Mouse (Mus musculus) cerebellum, postnatal 25 days (tissue): ENCODE results near the gene Negr1.

Experiments used
- DNase-seq, 2 experiments: peaks; one replicate each; pipeline ENCODE4 v3.0.0; 2021; ENCODE audit warnings: mixed read lengths in 2 of 2

Gene Negr1

DNA sequence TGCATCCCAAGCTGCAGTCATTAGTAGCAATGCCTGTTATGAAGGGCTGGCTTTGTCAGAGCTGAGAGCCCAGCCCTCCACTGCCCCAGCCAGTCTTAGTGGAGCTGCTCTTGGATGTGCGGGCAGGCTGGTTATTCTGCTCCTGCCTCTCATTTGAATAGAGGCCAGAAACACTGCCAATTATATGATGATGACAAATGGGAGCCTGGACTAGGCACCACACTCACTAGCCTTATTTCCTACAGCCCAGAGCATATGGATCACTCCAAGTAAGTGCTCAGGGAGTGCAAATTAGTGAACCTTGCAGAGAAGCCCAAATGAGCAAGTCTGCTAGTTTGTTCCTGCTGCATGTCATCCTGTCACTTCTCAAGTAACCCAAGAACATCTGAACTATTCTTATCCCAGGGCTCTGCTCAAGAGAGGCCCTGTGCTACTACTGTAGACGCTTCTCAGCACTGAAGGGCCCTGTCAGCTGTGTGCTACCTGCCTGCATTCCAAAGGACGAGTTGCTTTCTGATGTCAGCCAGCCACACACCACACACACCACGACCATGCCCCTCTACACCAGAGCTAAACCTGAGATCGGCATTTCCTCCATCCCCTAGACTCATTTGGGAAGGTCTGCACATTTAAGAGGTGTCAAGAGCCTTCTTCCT, 553.6 kb downstream of the Negr1 start:
- peak; percentile 72 to 74 for DNase-seq

DNA sequence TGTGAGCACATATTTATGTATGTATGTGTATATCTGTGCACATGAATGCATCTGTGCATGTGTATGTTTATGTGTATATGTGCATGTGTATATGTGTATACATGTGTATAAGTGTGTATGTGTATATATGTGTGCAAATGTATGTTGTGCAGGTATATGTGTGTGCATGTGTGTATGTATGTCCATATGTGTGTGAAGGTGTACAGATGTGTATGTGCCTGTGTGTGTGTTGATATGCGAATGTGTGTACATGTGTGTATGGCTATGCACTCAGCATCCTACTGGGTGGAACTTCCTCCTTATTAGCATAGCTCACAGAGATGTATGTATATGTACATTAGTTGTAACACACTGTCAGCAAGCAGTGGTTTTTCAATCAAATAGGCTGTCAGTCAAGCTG, 554.4 kb downstream of the Negr1 start:
- no peak for DNase-seq

DNA sequence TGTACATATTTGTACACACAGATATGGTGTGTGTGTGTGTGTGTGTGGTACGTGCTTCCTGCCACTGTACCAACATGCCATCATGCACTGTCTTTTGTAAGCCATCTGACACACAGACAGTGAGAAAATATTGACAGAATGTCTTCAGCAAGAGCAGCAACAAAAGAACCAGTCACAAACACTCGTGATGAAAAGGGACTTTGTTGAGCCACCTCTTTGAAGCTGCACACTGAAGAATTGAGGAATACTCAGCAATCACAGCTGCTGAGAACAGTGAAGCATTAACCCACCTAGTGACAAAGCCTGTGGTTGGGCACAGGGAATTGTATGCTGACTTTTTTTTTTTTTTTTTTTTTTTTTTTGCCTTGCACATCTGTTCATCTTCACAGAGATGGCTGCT, 558.3 kb downstream of the Negr1 start:
- no peak for DNase-seq

DNA sequence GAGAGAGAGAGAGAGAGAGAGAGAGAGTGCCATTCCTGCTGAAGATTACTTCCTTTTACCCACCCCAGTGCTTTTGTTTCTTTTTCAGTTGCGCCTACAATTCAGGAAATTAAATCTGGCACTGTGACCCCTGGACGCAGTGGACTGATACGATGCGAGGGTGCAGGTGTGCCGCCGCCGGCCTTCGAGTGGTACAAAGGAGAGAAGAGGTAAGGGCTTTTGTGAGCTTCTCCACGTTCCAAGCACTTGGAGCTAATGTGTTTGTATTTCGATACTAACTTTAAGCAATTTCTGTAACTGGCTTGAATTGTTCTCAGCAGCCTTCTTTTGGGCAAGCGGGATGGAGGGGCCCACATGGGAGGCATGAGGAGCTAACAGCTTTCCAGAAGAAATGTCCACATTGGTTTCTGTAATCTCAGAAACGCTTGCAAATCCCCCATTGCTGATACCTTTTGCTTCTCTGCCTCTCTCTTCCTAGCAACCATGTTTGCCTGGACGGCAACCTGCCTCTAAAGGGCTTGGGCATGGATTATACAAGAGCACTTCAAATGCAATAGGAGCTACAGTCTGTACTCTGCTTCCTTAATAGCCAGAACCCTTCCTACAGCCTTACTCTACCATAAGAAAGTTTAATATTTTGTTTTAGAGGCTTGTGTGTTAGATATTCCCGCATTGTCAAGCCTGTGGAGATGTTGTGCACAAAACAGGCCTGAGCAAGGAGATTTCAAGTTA, 584.7 kb downstream of the Negr1 start:
- DNase-seq: no peak

- DNase-seq: no peak
Observed at GRCm38 (mm10) chr3:157154902-157155301, 593.3 kb downstream of the Negr1 start.

GRCm38 (mm10) chr3:157155513-157155912, 593.9 kb downstream of the Negr1 start:
- DNase-seq: no peak

GRCm38 (mm10) chr3:157164840-157165595, 603.4 kb downstream of the Negr1 start:
- no peak for DNase-seq

GRCm38 (mm10) chr3:157181975-157182374, 620.4 kb downstream of the Negr1 start:
- no peak for DNase-seq

GRCm38 (mm10) chr3:157188939-157189725, 627.5 kb downstream of the Negr1 start:
- peak; percentile 25 to 51 for DNase-seq

DNA sequence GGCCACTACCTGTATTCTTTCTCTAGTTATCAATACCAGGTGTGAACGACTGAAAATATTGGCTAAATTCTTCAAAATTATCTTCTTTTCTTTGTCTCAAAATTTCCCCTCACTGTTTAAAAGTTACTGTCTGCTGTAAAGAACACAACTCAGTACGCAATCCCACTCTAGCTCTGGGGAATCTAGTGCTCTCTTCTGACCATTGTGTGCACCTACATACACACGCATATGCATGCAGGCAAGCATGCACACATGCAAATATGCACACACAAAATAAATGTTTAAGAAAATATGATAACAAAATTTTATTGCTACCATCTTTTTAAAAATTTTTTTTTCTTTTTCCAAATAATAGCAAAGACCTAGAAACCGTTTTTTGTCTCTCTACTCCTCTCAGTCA, 628.2 kb downstream of the Negr1 start:
- DNase-seq: no peak

GRCm38 (mm10) chr3:157190551-157190950, 629.0 kb downstream of the Negr1 start:
- no peak for DNase-seq

DNA sequence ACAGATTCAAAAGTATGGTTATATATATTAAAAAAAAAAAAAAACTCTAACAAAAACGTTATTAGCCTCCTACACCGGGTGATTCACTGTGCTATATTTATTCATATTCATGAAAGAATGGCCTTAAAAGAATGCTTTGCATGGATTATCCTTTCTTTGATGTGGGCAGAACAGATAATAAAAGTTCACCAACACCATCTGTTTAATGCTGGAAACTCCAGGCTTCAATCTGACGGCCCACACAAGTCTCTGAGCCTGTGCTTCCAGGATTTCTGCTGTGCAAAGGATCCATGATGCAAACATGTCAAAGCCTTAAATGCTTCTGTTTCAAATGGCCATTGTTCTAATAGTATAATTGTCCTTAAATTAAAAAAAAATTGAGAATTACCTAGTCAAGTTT, 630.4 kb downstream of the Negr1 start:
- DNase-seq: no peak

- no peak for DNase-seq
Observed at GRCm38 (mm10) chr3:157193141-157193540, 631.5 kb downstream of the Negr1 start.

- no peak for DNase-seq
Observed at GRCm38 (mm10) chr3:157198659-157199058, 637.1 kb downstream of the Negr1 start.

DNA sequence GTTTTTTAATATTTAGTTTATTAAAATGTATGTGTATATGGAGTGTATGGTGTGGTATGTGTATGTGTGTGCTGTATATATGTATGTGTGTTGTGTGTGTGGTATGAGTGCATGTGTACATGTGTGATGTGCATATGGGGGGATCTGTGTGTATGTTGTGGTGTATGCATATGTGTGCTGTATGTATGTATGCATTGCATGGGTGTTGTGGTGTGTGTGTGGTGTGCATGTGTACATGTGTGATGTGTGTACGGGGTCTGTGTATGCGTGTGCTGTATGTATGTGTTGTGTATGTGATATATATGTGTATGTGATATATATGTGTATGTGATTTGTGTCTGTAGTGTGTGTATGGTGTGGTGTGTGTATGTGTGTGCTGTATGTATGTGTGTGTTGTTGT, 640.1 kb downstream of the Negr1 start:
- DNase-seq: no peak

DNA sequence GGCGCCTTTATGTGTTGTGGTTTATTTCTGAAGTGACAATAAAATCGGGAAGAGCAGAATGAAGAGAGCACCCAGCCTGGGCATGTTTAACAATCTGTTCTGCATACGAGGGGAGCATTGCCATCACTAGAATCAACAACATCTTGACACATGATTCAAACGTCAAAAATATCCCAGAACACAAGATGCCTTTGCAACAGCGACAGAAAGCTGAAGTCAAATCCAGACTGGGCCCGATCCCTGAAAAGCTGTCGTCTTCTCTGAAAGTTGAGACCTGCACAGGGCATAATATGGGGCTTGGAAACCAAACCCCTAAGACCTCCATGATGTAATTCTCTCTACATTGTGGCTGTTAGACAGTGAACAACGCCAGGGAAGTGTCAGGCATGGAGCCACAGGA, 642.0 kb downstream of the Negr1 start:
- no peak for DNase-seq

DNA sequence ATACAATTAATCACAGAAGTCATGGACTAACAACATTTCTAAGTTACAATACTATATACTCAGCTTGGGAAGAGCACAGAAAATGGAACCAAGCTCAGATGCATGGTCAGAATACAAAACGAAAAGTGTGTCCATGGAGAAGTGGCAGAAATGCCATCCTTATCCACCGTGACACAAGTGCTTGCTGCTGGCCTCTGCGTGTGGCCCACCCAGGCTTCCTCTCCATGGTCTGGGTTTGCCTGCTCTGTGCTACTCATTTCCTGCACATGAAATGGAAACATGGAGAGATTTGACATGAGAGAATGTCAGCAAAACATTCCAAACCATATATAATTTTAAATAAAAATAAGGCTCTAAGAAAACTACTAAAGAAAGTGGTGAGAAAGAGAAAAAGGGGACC, 645.2 kb downstream of the Negr1 start:
- DNase-seq: no peak

GRCm38 (mm10) chr3:157208966-157209365, 647.4 kb downstream of the Negr1 start:
- DNase-seq: peak; percentile 91 to 92

DNA sequence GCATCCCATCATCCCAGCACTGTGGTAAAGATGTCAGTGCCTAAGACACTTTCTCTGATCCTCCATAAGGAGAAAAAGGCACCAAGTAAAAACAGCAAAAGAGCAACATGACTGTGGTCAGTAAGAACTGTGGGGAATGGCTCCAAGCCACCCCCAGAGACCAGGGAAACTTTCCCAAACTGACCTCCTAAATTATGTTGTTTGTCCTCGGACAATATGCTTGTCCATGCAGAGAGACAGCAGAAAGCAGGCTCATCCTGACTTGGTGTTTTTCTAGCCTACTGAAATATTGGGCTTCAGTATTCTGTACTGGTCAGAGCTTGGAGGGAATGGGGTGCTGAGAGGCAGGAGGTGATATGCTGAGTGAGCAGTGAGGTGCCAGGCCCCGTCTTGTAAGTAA, 647.8 kb downstream of the Negr1 start:
- peak; percentile 84 to 88 for DNase-seq

DNA sequence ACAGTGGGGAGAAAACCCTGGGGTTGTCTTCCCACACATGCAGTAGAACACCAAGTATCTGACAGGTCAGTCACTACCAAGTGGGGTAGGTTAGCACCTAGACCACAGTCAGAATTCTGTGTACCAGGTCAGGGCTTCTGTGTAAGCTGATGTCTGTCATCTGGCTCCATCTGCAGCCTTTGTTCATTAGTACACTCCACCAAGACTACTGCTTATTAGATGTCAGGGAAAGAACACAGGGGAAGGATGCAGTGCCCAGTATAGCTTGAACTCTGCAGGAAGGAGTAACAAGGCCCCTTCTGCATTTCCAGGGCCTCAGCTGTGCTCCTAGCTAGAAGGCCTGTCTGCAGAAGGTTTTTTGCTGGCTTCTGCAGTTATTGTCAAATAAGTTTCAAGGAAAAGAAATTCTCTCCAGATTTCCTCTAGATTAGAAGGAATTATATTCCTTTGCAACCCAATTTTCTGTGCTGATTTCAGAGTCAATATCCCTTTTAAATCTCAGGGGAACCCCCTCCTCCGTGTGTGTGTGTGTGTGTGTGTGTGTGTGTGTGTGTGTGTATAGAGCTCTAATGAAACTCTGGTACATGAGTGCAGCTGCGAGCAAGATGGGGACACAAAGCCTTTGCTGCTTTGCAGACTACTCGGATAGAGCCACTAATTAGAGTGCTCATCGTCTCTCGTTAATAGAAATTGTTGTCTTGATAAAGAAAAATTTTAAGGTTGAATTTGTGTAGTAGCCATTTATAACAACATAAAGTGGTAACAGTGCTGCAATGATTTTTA, 654.5 kb downstream of the Negr1 start:
- peak in 1 of 2 experiments; percentile 32 for DNase-seq

- no peak for DNase-seq
Observed at GRCm38 (mm10) chr3:157217794-157218193, 656.2 kb downstream of the Negr1 start.

DNA sequence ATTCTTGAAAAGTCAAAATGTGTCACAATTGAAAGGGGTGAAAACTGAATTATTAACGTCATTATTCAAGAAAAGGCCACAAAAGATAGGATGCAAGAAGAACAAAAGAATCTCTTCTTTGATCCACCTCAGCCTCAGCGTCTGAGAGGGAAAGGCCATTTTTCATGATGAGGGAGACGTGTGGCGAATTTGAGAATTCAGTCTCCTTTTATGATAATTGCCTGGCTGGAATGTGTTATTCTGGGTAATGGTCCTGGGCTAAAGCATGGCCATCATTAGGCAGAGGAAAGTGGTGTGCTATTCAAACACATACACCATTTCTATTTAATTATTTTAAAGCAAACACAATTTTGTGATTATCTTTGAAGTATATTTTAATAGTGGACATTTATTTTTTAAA, 663.3 kb downstream of the Negr1 start:
- DNase-seq: no peak
